Mouse (Mus musculus) hindbrain, embryonic 15.5 days (tissue): ENCODE data around the gene Map2k6. TPM values are rescaled to one million over a fixed set of nuclear protein-coding genes. Genes with fewer than 3 reads are reported as not detected.
"Not testable (repeated sequence)": the region's sequence is repeated elsewhere in the genome, so short reads cannot be mapped to it uniquely, and the experiment has no call there.

Experiments
- ATAC-seq: fragments of 200-750 bp; cut with Nextera tagmentation; 2 replicates; pipeline ENCODE4 v1.8.0; 2017; ENCODE audit warnings: low read depth, moderate number of reproducible peaks, moderate TSS enrichment; ENCODE audit not compliant: low FRiP score
- H3K27ac ChIP-seq: fragments of 300-500 bp; sonication (generic); replicated peaks from 2 replicates; pipeline ENCODE4 v1.5.1; 2015; ENCODE audit warnings: mild to moderate bottlenecking, inconsistent platforms
- H3K27me3 ChIP-seq: fragments of 300-500 bp; sonication (generic); 2 replicates; pipeline ENCODE4 v1.6.1; 2015; ENCODE audit warnings: control low read depth, inconsistent platforms
- H3K36me3 ChIP-seq: fragments of 300-500 bp; sonication (generic); 2 replicates; pipeline ENCODE4 v1.6.1; 2015; ENCODE audit warnings: control low read depth, inconsistent platforms
- H3K4me1 ChIP-seq: fragments of 300-500 bp; sonication (generic); replicated peaks from 2 replicates; pipeline ENCODE4 v1.6.1; 2015; ENCODE audit warnings: control low read depth, inconsistent platforms
- H3K4me2 ChIP-seq: fragments of 300-500 bp; sonication (generic); 2 replicates; pipeline ENCODE4 v1.6.1; 2015; ENCODE audit warnings: moderate library complexity, mild to moderate bottlenecking, inconsistent platforms
- H3K4me3 ChIP-seq: fragments of 300-500 bp; sonication (generic); 2 replicates; pipeline ENCODE4 v1.5.1; 2015; ENCODE audit warnings: mild to moderate bottlenecking, inconsistent platforms
- H3K9ac ChIP-seq: fragments of 300-500 bp; sonication (generic); 2 replicates; pipeline ENCODE4 v1.6.1; 2015; ENCODE audit warnings: inconsistent platforms
- H3K9me3 ChIP-seq: fragments of 300-500 bp; sonication (generic); 2 replicates; pipeline ENCODE4 v1.6.1; 2016; ENCODE audit warnings: control low read depth, inconsistent platforms
- WGBS: fragments of 180-500 bp; shearing (Covaris S2); methylation state at CpG from one replicate; pipeline ENCODE4 v1.1.7; 2015; 5-methylcytosine and 5-hydroxymethylcytosine counted together
- polyA plus RNA-seq: library from polyadenylated mRNA; unstranded; fragments of >200 nt; fragmentation: Nextera tagmentation; extraction: Ambion mirVana; gene quantifications from 2 replicates; pipeline ENCODE4 v1.2.1, GENCODE M21; 2015

Gene Map2k6
- 25.4 and 26.2 TPM in 2 replicates for polyA plus RNA-seq

DNA sequence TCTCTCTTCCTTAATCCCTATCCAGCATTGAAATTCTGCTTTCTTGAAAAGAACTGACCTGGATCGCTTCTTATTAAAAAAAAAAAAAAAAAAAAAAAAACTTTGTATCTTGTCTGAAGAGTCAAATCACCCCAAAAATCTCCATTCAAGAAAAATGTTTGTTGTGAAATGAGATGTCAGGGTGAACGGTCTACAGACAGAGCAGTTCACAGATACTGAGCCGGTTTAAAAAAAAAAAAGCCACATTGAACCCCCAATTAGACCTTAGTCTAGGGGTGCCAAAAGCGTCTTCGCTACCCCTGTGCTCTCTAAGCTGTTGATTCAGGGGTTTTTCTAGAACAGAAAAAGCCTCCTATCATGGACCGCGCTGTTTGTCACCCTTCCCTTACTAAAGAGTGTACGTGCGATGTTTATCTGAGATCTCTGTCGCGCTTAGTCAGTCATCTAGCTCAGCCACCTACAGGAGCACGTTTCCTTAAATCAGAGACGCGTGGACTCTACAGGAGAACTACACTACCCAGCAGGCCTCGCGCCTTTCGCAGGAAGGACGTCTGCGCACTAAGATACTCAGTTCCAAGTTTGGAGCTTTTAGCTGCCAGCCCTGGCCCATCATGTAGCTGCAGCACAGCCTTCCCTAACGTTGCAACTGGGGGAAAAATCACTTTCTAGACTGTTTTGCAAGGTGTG, at the start of gene Map2k6:
TSS of gene Map2k6 (plus strand) at position 570 of the 687 bp plus-strand sequence.
- peaks cover 52% of the 10 kb centered on the region for H3K4me1 ChIP-seq
- H3K27me3 ChIP-seq = 0 out of 2 replicates have a peak, but pooled peaks cover 2% of the 10 kb centered on the region
- peak within 1 kb of the TSS; percentile 61 for H3K4me2 ChIP-seq
- peak within 1 kb of the TSS; percentile 65 for H3K27ac ChIP-seq
- H3K36me3 ChIP-seq = no peaks in the 10 kb centered on the region
- peak within 1 kb of the TSS; percentile 68 for H3K4me3 ChIP-seq
- peak within 1 kb of the TSS; percentile 59 for H3K9ac ChIP-seq
- no peaks in the 10 kb centered on the region for H3K9me3 ChIP-seq
- 9% methylated on average over 20 of the region's 20 CpGs for WGBS
- peak; percentile 94 for ATAC-seq

DNA sequence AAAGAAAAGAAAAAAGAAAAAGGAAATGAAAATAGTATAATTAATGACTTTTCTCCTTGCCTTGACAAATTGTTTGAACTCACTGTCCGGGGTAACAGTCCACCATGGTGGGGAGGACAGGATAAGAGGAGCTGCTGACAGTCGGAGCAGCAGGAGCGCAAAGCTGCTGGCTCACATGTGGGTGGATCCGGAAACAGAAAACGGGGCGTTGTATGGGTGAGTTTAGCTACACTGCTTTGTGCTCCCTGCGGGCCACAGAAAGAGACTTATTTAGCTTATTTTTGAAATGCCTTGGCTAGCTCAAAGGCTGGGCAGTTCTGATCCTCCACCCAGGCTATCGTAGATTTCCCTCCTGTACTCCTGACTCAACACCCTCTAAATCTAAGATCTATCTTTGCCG, 44.7 kb upstream of the Map2k6 start:
- Histone ChIP-seq H3K9ac (no peak overlapping the region), H3K4me3 (no peak overlapping the region), H3K27ac (no peak overlapping the region), H3K36me3 (no peaks in the 10 kb centered on the region), H3K27me3 (no peaks in the 10 kb centered on the region), H3K4me1 (no peaks in the 10 kb centered on the region), H3K4me2 (no peak overlapping the region), H3K9me3 (no peaks in the 10 kb centered on the region)
- WGBS = 83% methylated on average over 9 of the region's 9 CpGs
- ATAC-seq = no peak

DNA sequence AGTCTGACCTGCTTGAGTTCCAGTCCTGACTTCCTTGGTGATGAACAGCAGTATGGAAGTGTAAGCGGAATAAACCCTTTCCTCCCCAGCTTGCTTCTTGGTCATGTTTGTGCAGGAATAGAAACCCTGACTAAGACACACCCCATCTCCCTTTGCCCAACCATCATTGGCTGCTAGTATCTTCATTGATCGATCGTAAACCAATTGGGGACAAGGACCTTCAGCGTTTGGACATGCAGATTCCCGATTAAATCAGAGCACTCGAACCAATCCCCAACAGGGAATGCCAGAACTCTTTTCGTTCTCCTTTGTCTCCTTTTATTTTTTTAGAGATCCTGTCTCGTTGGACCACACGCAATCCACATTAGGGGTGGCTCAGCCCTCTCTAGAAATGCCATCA, 43.8 kb upstream of the Map2k6 start:
- not testable (repeated sequence) for H3K27ac ChIP-seq, H3K9me3 ChIP-seq, H3K4me2 ChIP-seq, ATAC-seq, H3K27me3 ChIP-seq, H3K4me3 ChIP-seq, H3K9ac ChIP-seq, H3K36me3 ChIP-seq, H3K4me1 ChIP-seq
- 86% methylated on average over 9 of the region's 9 CpGs for WGBS

DNA sequence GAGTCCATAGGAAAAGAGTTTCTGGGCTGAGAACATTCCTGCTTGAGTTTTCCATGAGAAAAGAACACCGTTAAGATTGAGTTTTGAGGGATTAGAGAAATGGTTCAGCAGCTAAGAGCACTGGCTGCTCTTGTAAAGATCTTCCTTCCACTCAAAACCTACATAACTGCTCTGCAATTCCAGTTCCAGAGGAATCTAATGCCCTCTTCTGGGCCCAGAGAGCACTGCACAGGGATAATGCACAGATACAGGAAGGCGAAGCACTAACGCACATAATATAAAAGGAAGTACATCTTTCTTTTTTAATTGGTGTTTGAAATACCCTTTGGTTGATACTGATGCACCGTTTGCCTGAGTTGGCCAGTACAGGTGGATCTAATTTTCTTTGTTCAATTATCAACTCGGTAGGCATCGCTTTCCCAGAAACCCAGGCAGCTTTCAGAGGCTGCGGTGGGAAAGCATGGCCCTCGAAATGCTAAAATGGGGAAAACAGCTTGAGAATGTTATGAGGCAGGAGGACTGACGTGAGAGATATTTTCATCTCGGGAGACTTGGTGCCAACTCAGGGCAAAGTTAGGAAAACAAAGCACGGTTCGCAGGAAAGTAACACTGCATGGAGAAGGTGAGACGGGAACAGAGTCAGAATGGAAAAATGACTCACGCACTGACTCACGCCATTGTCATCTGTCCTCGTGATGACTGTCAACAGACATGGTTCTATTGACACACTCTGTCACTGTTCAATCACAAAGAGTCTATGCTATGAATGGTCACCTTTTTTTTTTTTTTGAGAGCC, 41.0 kb upstream of the Map2k6 start:
- H3K9me3 ChIP-seq = no peaks in the 10 kb centered on the region
- H3K36me3 ChIP-seq = no peaks in the 10 kb centered on the region
- 71% methylated on average over 16 of the region's 16 CpGs for WGBS

DNA sequence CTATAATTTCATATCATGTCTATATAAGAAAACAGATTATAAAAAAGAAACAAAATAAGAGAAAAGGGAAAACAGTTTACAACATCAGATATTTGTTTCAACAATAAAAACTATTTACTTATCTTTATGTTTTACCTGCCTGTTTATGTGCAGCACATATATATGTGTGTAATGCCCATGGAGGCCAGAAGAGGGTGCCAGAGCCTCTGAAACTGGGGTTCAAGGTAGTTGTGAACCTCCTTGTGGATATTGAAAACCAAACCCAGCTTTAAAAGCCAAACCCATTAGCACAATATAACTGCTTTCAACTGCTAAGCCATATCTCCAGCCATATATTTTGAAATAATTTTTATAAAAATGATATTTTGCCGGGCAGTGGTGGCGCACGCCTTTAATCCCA, 33.9 kb upstream of the Map2k6 start:
- WGBS = 76% methylated on average over 3 of the region's 3 CpGs
- H3K9ac ChIP-seq = no peak overlapping the region
- H3K36me3 ChIP-seq = no peaks in the 10 kb centered on the region
- H3K9me3 ChIP-seq = no peaks in the 10 kb centered on the region
- no peaks in the 10 kb centered on the region for H3K27me3 ChIP-seq
- H3K4me3 ChIP-seq = no peak overlapping the region
- no peaks in the 10 kb centered on the region for H3K4me1 ChIP-seq
- H3K27ac ChIP-seq = no peak overlapping the region
- ATAC-seq = no peak
- H3K4me2 ChIP-seq = no peak overlapping the region

More for the DNA sequence above, 41.0 kb upstream of the Map2k6 start:
- H3K27me3 ChIP-seq = no peaks in the 10 kb centered on the region
- no peak overlapping the region for H3K27ac ChIP-seq
- ATAC-seq = no peak
- no peaks in the 10 kb centered on the region for H3K4me1 ChIP-seq
- H3K4me3 ChIP-seq = no peak overlapping the region
- no peak overlapping the region for H3K9ac ChIP-seq
- no peak overlapping the region for H3K4me2 ChIP-seq

DNA sequence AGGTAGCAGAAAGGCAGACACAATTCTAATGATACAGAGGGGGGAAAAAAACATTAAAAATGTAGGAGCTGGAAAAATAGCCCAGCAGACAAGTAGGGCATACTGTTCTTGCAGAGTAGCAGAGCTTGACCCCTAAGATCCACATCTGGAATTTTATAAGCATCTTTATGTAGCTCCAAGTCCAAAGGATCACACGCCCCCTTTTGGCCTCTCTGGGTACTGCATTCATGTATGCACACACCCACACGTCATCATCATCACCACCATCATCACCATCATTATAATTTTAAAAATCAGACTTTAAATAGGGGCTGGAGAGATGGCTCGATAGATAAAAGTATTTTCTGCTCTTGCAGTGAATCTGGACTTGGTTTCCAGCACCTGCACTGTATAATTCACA, 32.0 kb upstream of the Map2k6 start:
- Histone ChIP-seq H3K4me3 (no peak overlapping the region), H3K9ac (no peak overlapping the region), H3K36me3 (no peaks in the 10 kb centered on the region), H3K4me2 (no peak overlapping the region), H3K27me3 (no peaks in the 10 kb centered on the region), H3K9me3 (no peaks in the 10 kb centered on the region), H3K27ac (no peak overlapping the region), H3K4me1 (no peaks in the 10 kb centered on the region)
- ATAC-seq = no peak
- 76% methylated on average over 3 of the region's 3 CpGs for whole genome bisulfite sequencing

DNA sequence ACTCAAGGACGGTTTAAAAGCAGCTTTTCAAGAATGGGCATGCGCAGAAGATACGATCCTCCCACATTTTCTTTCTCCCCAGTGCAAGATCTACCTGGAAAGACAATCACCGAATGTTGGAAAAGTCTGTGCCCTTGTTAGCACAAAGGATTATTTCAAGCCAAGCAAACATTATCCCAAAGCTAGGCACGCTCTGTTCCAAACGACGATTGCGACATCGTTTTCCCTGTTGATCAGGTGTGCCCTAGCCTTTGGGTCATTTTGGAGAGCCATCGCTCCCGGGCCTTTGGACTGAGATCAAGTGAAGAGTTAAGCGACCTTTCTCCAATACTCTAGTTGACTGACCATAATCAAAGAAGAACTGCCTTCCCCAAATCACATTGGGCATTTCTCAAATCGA, 31.3 kb upstream of the Map2k6 start:
- no peaks in the 10 kb centered on the region for H3K27me3 ChIP-seq
- H3K4me2 ChIP-seq = no peak overlapping the region
- H3K27ac ChIP-seq = no peak overlapping the region
- H3K9ac ChIP-seq = no peak overlapping the region
- no peaks in the 10 kb centered on the region for H3K9me3 ChIP-seq
- ATAC-seq = no peak
- no peaks in the 10 kb centered on the region for H3K4me1 ChIP-seq
- 95% methylated on average over 13 of the region's 13 CpGs for WGBS
- H3K36me3 ChIP-seq = no peaks in the 10 kb centered on the region
- no peak overlapping the region for H3K4me3 ChIP-seq

DNA sequence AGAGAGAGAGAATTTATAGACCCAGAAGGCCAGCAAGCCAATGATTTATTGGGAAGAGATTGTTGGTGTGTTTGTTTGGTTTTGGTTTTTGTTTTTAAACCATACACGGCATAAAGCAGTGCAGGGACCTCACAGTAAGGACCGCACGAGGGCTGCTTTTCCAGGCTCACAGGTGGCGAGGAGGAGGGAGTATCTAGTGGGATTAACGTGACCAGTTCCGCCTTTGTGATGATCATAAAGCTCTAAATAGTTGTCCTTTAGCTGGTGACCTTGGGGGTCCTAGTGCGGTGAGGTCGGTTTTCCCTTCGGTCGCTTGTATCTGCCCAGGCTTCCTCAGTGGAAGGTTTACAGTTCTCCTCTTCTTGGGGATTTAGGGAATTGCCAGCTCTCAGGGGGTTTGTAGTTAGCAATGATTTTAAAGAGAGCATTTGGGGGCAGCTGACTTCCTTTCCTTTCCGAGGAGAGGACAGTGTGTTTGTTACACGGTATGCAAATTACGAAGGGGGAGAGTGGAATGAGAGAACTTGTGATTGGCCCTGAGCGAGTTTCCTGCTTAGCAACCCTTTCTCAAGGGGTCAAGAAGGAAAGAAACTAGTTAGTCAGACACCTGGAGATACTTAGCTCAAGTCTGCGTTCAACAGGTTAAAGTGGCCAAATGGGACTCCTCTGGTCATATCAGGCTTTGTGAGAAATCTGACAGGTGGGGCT, 29.5 kb upstream of the Map2k6 start:
- Histone ChIP-seq H3K4me3 (no peak overlapping the region), H3K4me2 (no peak overlapping the region), H3K9me3 (no peaks in the 10 kb centered on the region), H3K36me3 (no peaks in the 10 kb centered on the region), H3K27me3 (0 out of 2 replicates have a peak, but pooled peaks cover 2% of the 10 kb centered on the region), H3K9ac (no peak overlapping the region), H3K4me1 (no peaks in the 10 kb centered on the region), H3K27ac (no peak overlapping the region)
- ATAC-seq = no peak
- 35% methylated on average over 15 of the region's 15 CpGs for WGBS

DNA sequence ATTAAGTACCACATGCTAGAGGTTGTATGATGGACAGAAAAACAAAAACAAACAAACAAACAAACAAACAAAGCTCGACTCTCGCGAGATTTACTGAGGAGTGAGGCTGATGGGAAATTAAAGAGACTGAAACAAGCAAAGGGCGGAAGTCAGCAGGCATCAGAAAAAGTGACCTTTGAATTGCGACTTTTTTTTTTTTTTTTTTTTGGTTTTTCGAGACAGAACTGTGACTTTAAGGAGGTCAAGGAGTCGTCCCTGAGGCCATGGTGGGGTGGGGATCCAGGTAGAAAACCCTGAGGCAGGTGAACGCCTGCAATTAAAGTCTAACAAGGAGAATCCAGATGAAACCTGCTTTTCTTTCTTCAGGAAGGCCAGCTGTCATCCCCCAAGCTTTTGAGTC, 27.1 kb upstream of the Map2k6 start:
- Histone ChIP-seq H3K27ac (no peak overlapping the region), H3K4me1 (no peaks in the 10 kb centered on the region), H3K36me3 (no peaks in the 10 kb centered on the region), H3K9ac (no peak overlapping the region), H3K27me3 (0 out of 2 replicates have a peak, but pooled peaks cover 2% of the 10 kb centered on the region), H3K9me3 (no peaks in the 10 kb centered on the region), H3K4me2 (no peak overlapping the region), H3K4me3 (no peak overlapping the region)
- WGBS = 68% methylated on average over 8 of the region's 8 CpGs
- no peak for ATAC-seq

DNA sequence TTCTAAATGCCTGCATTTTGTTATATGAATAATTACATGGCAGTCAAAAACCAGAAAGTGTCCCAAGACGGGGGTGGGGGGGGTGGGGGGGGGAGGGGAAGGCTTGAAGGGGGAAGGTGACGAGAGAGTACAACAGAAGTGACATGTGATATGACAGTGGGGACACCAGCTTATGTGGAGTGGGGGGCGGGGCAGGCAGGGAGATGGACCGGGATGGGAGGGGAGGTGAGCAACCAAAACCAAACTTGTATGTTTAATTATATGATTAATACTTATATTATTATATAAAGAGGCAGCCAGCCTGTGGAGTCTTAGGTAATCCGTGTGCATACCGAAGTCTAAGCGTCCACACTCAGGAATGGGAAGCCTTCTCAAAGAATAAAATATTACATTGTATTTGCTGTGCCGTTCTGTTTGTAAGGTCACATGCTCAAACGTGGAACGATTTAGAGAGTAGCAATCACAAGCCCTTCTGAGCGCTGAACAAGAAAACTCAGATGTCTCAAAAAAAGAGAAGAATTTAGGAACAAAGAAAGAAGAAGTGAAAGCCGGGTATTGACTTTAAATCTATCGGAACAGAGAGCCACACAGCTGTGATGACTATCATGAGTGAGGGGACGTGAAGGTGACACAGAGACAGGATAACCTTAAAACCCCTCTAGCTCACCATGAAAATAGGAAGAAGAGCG, 26.5 kb upstream of the Map2k6 start:
- 83% methylated on average over 15 of the region's 15 CpGs for WGBS
- no peak overlapping the region for H3K4me3 ChIP-seq

DNA sequence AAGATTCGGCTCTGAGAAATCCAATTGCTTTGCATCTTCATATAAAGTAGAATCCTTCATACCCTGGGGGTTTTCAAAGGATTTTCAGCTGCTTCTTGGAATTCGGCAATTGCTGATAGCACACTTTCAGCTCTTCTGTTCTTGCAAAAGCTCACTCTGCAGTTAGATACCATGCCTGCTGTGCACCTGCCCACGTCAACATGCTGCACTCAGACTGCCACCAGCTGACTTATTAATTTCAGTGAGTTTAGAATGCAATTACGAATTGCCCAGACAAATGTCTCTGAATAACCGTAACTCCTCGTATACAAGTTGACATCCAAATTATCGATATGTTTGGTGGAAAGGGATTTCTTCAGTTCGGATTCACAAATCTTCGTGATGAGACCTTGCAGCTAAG, 24.9 kb upstream of the Map2k6 start:
- ATAC-seq = no peak
- no peaks in the 10 kb centered on the region for H3K4me1 ChIP-seq
- no peaks in the 10 kb centered on the region for H3K9me3 ChIP-seq
- H3K4me2 ChIP-seq = no peak overlapping the region
- H3K9ac ChIP-seq = no peak overlapping the region
- no peak overlapping the region for H3K4me3 ChIP-seq
- no peaks in the 10 kb centered on the region for H3K36me3 ChIP-seq
- 81% methylated on average over 9 of the region's 9 CpGs for WGBS
- H3K27me3 ChIP-seq = 0 out of 2 replicates have a peak, but pooled peaks cover 2% of the 10 kb centered on the region
- H3K27ac ChIP-seq = no peak overlapping the region

More for the DNA sequence above, 26.5 kb upstream of the Map2k6 start:
- no peak overlapping the region for H3K4me2 ChIP-seq
- 0 out of 2 replicates have a peak, but pooled peaks cover 2% of the 10 kb centered on the region for H3K27me3 ChIP-seq
- no peak overlapping the region for H3K27ac ChIP-seq
- H3K4me1 ChIP-seq = no peaks in the 10 kb centered on the region
- no peaks in the 10 kb centered on the region for H3K9me3 ChIP-seq
- H3K36me3 ChIP-seq = no peaks in the 10 kb centered on the region
- H3K9ac ChIP-seq = no peak overlapping the region
- no peak for ATAC-seq
